Mouse (Mus musculus): ENCODE results near the gene Cenpv.

Cenpv gene

GRCm38 (mm10) chr11:62554163-62554855, 15.2 kb upstream of the Cenpv start:
- DNase-seq (ENCODE audit: low read depth, low spot score): no peak

- DNase-seq (ENCODE audit: low read depth, low spot score): no peak
Measured at GRCm38 (mm10) chr11:62553633-62554032, 14.6 kb upstream of the Cenpv start.

- no peak for DNase-seq (ENCODE audit: low read depth, low spot score)
Measured at GRCm38 (mm10) chr11:62553186-62553585, 14.1 kb upstream of the Cenpv start.

GRCm38 (mm10) chr11:62551226-62552119, 12.4 kb upstream of the Cenpv start:
- peak; percentile 95 for DNase-seq (ENCODE audit: low read depth, low spot score)

GRCm38 (mm10) chr11:62550727-62551225, 11.7 kb upstream of the Cenpv start, which contains the start of gene Ubb:
Ubb (plus strand) TSS chr11:62551171.
- peak; percentile 100 for DNase-seq (ENCODE audit: low read depth, low spot score)

GRCm38 (mm10) chr11:62550227-62550685, 11.2 kb upstream of the Cenpv start:
- DNase-seq (ENCODE audit: low read depth, low spot score): peak; percentile 87

- peak; percentile 87 for DNase-seq (ENCODE audit: low read depth, low spot score)
Measured at GRCm38 (mm10) chr11:62549782-62550181, 10.7 kb upstream of the Cenpv start.

- no peak for DNase-seq (ENCODE audit: low read depth, low spot score)
Measured at GRCm38 (mm10) chr11:62543991-62544390, 4.9 kb upstream of the Cenpv start.

GRCm38 (mm10) chr11:62541581-62541980, 2.5 kb upstream of the Cenpv start:
- DNase-seq (ENCODE audit: low read depth, low spot score): no peak

- no peak for DNase-seq (ENCODE audit: low read depth, low spot score)
Measured at GRCm38 (mm10) chr11:62540969-62541368, 1.9 kb upstream of the Cenpv start.

GRCm38 (mm10) chr11:62540167-62540566, 1.1 kb upstream of the Cenpv start:
- DNase-seq (ENCODE audit: low read depth, low spot score): no peak

GRCm38 (mm10) chr11:62538321-62539088, 556 bp downstream of the Cenpv start:
- DNase-seq (ENCODE audit: low read depth, low spot score): peak; percentile 72

GRCm38 (mm10) chr11:62537590-62537989, 1.5 kb downstream of the Cenpv start:
- peak; percentile 51 for DNase-seq (ENCODE audit: low read depth, low spot score)

GRCm38 (mm10) chr11:62537089-62537488, 2.0 kb downstream of the Cenpv start:
- no peak for DNase-seq (ENCODE audit: low read depth, low spot score)

- no peak for DNase-seq (ENCODE audit: low read depth, low spot score)
Measured at GRCm38 (mm10) chr11:62522283-62522682, 16.8 kb downstream of the Cenpv start.

- DNase-seq (ENCODE audit: low read depth, low spot score): peak; percentile 61
Measured at GRCm38 (mm10) chr11:62518991-62519390, 20.1 kb downstream of the Cenpv start.

GRCm38 (mm10) chr11:62513311-62513710, 25.8 kb downstream of the Cenpv start:
- DNase-seq (ENCODE audit: low read depth, low spot score): no peak

- DNase-seq (ENCODE audit: low read depth, low spot score): no peak
Measured at GRCm38 (mm10) chr11:62512529-62513080, 26.5 kb downstream of the Cenpv start.

- no peak for DNase-seq (ENCODE audit: low read depth, low spot score)
Measured at GRCm38 (mm10) chr11:62511444-62512202, 27.4 kb downstream of the Cenpv start.

- no peak for DNase-seq (ENCODE audit: low read depth, low spot score)
Measured at GRCm38 (mm10) chr11:62510956-62511355, 28.1 kb downstream of the Cenpv start.

- no peak for DNase-seq (ENCODE audit: low read depth, low spot score)
Measured at GRCm38 (mm10) chr11:62509571-62509970, 29.5 kb downstream of the Cenpv start.

Data from brain, adult 2 months (tissue).